In genomic region chr16:63191623-63192022, GRCm38 (mm10) we compare ENCODE assay signal across 25 mouse cellular contexts.
"Had no signal": no experiment of that assay in that cellular context is flagged by ENCODE, and none has a peak within 500 bp of the region (broad histone marks: within the 10 kb centered on the region; RNA-seq: fewer than 3 reads in every experiment).

No protein-coding gene starts in this region.

- DNase-seq: gastrocnemius, postnatal 14 days; gastrocnemius, postnatal 36 days; heart, adult 11 months; heart, adult 2 months; heart, postnatal 14 days; heart, postnatal 36 days; kidney, adult 11 months; kidney, adult 2 months; kidney, adult 9 months; kidney, postnatal 14 days; kidney, postnatal 36 days; layer of hippocampus, adult 9-11 months; layer of hippocampus, postnatal 36 days; left cerebral cortex, postnatal 4 days had no signal

- H3K9ac ChIP-seq: heart, embryonic 13.5 days; heart, embryonic 15.5 days; hindbrain, embryonic 13.5 days; hindbrain, embryonic 15.5 days; kidney, embryonic 15.5 days; limb, embryonic 13.5 days; limb, embryonic 15.5 days; liver, embryonic 12.5 days had no signal

- H3K4me2 ChIP-seq: heart, embryonic 11.5 days; heart, embryonic 13.5 days; heart, embryonic 15.5 days; hindbrain, embryonic 13.5 days; hindbrain, embryonic 15.5 days; kidney, embryonic 15.5 days; limb, embryonic 13.5 days; limb, embryonic 15.5 days; liver, embryonic 12.5 days had no signal

- H3K27me3 ChIP-seq: heart, embryonic 13.5 days; heart, embryonic 15.5 days; hindbrain, embryonic 13.5 days; hindbrain, embryonic 15.5 days; kidney, embryonic 15.5 days; limb, embryonic 13.5 days; limb, embryonic 15.5 days; liver, embryonic 12.5 days had no signal

- H3K4me1 ChIP-seq: heart, embryonic 13.5 days; heart, embryonic 15.5 days; hindbrain, embryonic 13.5 days; hindbrain, embryonic 15.5 days; kidney, embryonic 15.5 days; limb, embryonic 13.5 days; limb, embryonic 15.5 days; liver, embryonic 12.5 days had no signal

- H3K27ac ChIP-seq: heart, adult 2 months; heart, embryonic 13.5 days; heart, embryonic 15.5 days; hindbrain, embryonic 13.5 days; hindbrain, embryonic 15.5 days; kidney, embryonic 15.5 days; kidney, postnatal 0 days; limb, embryonic 13.5 days; limb, embryonic 15.5 days; liver, embryonic 12.5 days had no signal

- H3K4me3 ChIP-seq: heart, adult 2 months; heart, embryonic 13.5 days; heart, embryonic 15.5 days; hindbrain, embryonic 13.5 days; hindbrain, embryonic 15.5 days; kidney, embryonic 15.5 days; limb, embryonic 13.5 days; limb, embryonic 15.5 days; liver, embryonic 12.5 days had no signal

- ATAC-seq: intestine, embryonic 16.5 days; liver, embryonic 12.5 days had no signal

- H3K36me3 ChIP-seq: heart, embryonic 13.5 days; heart, embryonic 15.5 days; hindbrain, embryonic 13.5 days; hindbrain, embryonic 15.5 days; kidney, embryonic 15.5 days; limb, embryonic 13.5 days; limb, embryonic 15.5 days; liver, embryonic 12.5 days had no signal

- H3K9me3 ChIP-seq: heart, embryonic 13.5 days; heart, embryonic 15.5 days; hindbrain, embryonic 13.5 days; hindbrain, embryonic 15.5 days; kidney, embryonic 15.5 days; limb, embryonic 13.5 days; limb, embryonic 15.5 days; liver, embryonic 12.5 days had no signal
